Mouse (Mus musculus): ENCODE measurements around the gene Fads3.

- TF ChIP-seq POLR2A (IDR thresholded peaks at IDR 0.05; ENCODE audit: borderline replicate concordance, extremely low read depth, low read depth, low read length), result no peak
- no peak for TF ChIP-seq CTCF (IDR thresholded peaks at IDR 0.05; ENCODE audit: insufficient read depth, low read length)
Measured at GRCm38 (mm10) chr19:10085454-10085853, 44.1 kb downstream of the Fads3 start.
